Mouse (Mus musculus) neural tube, embryonic 10.5 days (tissue): ENCODE data around the gene Zfand3.

Experiments used
- DNase-seq: peaks from one replicate; pipeline ENCODE4 v3.0.0-alpha.2; 2017; ENCODE audit warnings: low spot score; ENCODE audit errors: extremely low spot score

Zfand3 gene

GRCm38 (mm10) chr17:30004203-30005102 lies at the start of gene Zfand3:
Gene Zfand3 (plus strand): TSS chr17:30004733.
- peak; percentile 99 for DNase-seq

- no peak for DNase-seq
Observed at GRCm38 (mm10) chr17:29955880-29956279, 48.7 kb upstream of the Zfand3 start.

GRCm38 (mm10) chr17:29963730-29964259 lies 40.7 kb upstream of the Zfand3 start:
- no peak for DNase-seq

DNA sequence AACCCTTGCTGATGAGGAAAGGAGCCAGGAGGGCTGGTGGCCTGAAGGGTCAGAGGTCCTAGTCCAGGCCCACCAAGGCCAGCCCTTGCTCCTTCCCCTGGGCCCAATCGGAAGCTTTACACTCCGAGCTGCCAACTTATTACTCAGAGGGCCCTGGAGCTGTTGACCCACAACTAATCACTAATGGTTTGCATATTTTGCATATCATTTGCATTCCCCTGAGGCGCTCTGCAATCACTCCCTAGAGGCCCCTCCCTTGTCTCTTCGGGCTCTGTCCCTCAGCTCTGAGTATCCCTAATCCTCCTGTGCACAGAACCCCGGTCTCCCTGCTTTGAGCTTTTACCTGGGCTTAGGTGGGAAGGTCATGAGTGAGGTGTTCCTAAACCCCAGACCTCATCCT lies 39.0 kb upstream of the Zfand3 start:
- no peak for DNase-seq

- DNase-seq: no peak
Observed at GRCm38 (mm10) chr17:29970037-29970555, 34.4 kb upstream of the Zfand3 start, which contains the start of gene Mdga1. Gene Mdga1 (minus strand): TSS chr17:29970087.

- DNase-seq: no peak
Observed at GRCm38 (mm10) chr17:29971761-29972432, 32.6 kb upstream of the Zfand3 start.

DNA sequence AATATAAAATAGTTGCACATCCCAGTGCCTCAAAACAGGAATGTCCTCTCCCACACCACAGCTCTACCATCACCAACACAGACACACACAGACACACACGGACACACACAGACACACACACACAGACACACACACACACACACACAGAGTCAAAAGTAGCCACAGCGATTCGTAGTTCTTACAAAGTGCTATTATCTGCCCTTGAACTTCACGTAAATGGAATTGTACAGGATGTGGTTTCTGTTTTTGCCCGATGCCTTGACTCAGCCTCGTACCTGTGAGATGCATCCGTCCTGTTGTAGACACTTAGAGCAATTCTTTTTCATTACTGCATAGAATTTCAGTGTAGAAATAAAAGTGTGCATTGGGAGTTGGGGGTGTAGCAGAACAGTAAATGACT lies 31.3 kb upstream of the Zfand3 start:
- no peak for DNase-seq

GRCm38 (mm10) chr17:29975731-29976130 lies 28.8 kb upstream of the Zfand3 start:
- DNase-seq: peak; percentile 90

DNA sequence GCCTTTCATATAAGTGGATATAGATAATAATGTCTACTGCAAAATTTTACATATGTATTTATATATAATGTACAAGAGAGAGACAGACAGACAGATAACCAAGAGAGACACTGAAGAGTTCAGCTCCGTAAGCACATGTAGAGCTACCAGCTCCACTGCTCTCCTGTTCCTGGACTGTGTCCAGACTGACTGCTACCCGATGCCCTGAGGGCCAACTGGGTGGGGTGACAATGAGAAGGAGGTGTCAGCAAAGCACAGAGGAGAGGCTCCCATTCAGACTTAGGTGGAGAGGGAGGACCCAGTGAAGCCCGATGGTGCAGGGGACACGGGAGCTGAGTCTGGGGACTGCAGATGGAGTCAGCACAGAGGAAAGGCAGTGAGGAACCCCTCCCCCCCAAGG lies 25.5 kb upstream of the Zfand3 start:
- DNase-seq: no peak

GRCm38 (mm10) chr17:29979841-29980240 lies 24.7 kb upstream of the Zfand3 start:
- DNase-seq: no peak

GRCm38 (mm10) chr17:29981568-29981967 lies 23.0 kb upstream of the Zfand3 start:
- DNase-seq: no peak

- no peak for DNase-seq
Observed at GRCm38 (mm10) chr17:29983190-29983589, 21.3 kb upstream of the Zfand3 start.

GRCm38 (mm10) chr17:29984931-29985330 lies 19.6 kb upstream of the Zfand3 start:
- DNase-seq: no peak

GRCm38 (mm10) chr17:29985534-29985933 lies 19.0 kb upstream of the Zfand3 start:
- DNase-seq: no peak

- no peak for DNase-seq
Observed at GRCm38 (mm10) chr17:29988141-29988540, 16.4 kb upstream of the Zfand3 start.

DNA sequence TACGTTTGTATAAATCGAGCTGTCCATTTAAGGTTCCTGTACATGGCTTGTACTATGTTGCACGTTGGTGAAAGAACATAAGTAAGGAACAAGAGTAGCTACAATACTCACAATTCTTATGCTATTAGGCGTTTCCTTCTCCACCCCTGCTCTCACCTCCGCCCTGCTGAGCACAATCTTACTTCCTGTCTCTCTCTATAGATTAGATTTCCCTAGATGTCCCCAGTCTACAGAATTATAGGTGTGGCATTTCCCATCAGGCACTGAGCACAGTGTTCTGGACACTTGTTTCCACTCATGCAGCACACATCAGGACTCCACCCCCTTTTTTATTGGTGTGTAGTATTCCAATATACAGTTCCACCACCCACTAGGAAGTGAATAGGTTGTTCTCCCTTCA lies 14.9 kb upstream of the Zfand3 start:
- DNase-seq: no peak

GRCm38 (mm10) chr17:29990136-29990535 lies 14.4 kb upstream of the Zfand3 start:
- DNase-seq: no peak

GRCm38 (mm10) chr17:29990845-29991244 lies 13.7 kb upstream of the Zfand3 start:
- no peak for DNase-seq

GRCm38 (mm10) chr17:29993488-29993887 lies 11.0 kb upstream of the Zfand3 start:
- DNase-seq: no peak

- no peak for DNase-seq
Observed at GRCm38 (mm10) chr17:29994011-29994410, 10.5 kb upstream of the Zfand3 start.

DNA sequence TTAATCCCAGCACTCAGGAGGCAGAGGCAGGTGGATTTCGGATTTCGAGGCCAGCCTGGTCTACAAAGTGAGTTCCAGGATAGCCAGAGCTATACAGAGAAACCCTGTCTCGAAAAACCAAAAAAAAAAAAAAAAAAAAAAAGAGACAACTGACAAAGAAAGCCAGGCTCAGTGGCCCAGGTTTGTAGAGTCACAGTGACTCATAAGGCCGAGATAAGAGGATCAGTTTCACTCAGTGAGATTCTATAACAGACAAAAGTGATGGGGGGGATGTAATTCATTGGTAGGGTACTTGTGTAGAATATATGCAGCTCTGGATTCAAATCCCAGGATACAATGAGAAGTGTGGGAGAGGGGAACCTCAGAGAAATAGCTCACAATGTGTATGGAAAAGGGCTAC lies 10.1 kb upstream of the Zfand3 start:
- no peak for DNase-seq

- no peak for DNase-seq
Observed at GRCm38 (mm10) chr17:29995986-29996385, 8.5 kb upstream of the Zfand3 start.
